Mouse (Mus musculus) thymus, postnatal 25 days (tissue): ENCODE results near the gene Nedd4.
"Not testable (repeated sequence)": the region's sequence is repeated elsewhere in the genome, so short reads cannot be mapped to it uniquely, and the experiment has no call there.

Experiments
- DNase-seq: peaks from one replicate; pipeline ENCODE4 v3.0.0; 2022

The Nedd4 gene

GRCm38 (mm10) chr9:72661895-72662661 lies at the start of gene Nedd4:
Gene Nedd4, plus strand, starts transcription at chr9:72662346.
- DNase-seq: peak; percentile 95

GRCm38 (mm10) chr9:72613884-72614283 lies 48.3 kb upstream of the Nedd4 start:
- DNase-seq: no peak

- no peak for DNase-seq
Measured at GRCm38 (mm10) chr9:72614786-72615480, 47.2 kb upstream of the Nedd4 start.

- no peak for DNase-seq
Measured at GRCm38 (mm10) chr9:72618037-72618436, 44.1 kb upstream of the Nedd4 start.

GRCm38 (mm10) chr9:72623605-72624004 lies 38.5 kb upstream of the Nedd4 start:
- DNase-seq: no peak

- DNase-seq: no peak
Measured at GRCm38 (mm10) chr9:72627598-72627997, 34.5 kb upstream of the Nedd4 start.

GRCm38 (mm10) chr9:72628591-72628990 lies 33.6 kb upstream of the Nedd4 start:
- no peak for DNase-seq

- no peak for DNase-seq
Measured at GRCm38 (mm10) chr9:72632198-72632597, 29.9 kb upstream of the Nedd4 start.

- no peak for DNase-seq
Measured at GRCm38 (mm10) chr9:72635134-72635533, 27.0 kb upstream of the Nedd4 start.

GRCm38 (mm10) chr9:72636547-72636946 lies 25.6 kb upstream of the Nedd4 start:
- DNase-seq: no peak

- no peak for DNase-seq
Measured at GRCm38 (mm10) chr9:72637243-72637642, 24.9 kb upstream of the Nedd4 start.

- peak; percentile 14 for DNase-seq
Measured at GRCm38 (mm10) chr9:72638951-72639842, 22.9 kb upstream of the Nedd4 start.

GRCm38 (mm10) chr9:72639843-72640621 lies 22.1 kb upstream of the Nedd4 start:
- DNase-seq: peak; percentile 25

- no peak for DNase-seq
Measured at GRCm38 (mm10) chr9:72640642-72641041, 21.5 kb upstream of the Nedd4 start.

GRCm38 (mm10) chr9:72641093-72641680 lies 21.0 kb upstream of the Nedd4 start:
- DNase-seq: no peak

GRCm38 (mm10) chr9:72642756-72643447 lies 19.2 kb upstream of the Nedd4 start:
- not testable (repeated sequence) for DNase-seq

GRCm38 (mm10) chr9:72643651-72644417 lies 18.3 kb upstream of the Nedd4 start:
- no peak for DNase-seq

- DNase-seq: no peak
Measured at GRCm38 (mm10) chr9:72644418-72645110, 17.6 kb upstream of the Nedd4 start.

GRCm38 (mm10) chr9:72649781-72650180 lies 12.4 kb upstream of the Nedd4 start:
- DNase-seq: no peak

- no peak for DNase-seq
Measured at GRCm38 (mm10) chr9:72652961-72653360, 9.2 kb upstream of the Nedd4 start.
